Mouse (Mus musculus) CH12.LX (cell line): ENCODE measurements at regions not wholly inside any gene's neighbourhood (a gene's known extent, or its start where the extent isn't known, plus 50 kb on each side); places are given as distances from the start of the nearest gene placed in this dataset.

Source experiments
- DNase-seq: peaks from one replicate; pipeline ENCODE4 v3.0.0-alpha.2; 2013; ENCODE audit errors: extremely low read depth
- H3K27ac ChIP-seq: 2 replicates; pipeline ENCODE4 v1.5.1; 2012; ENCODE audit warnings: low read depth, mild to moderate bottlenecking, control low read depth, moderate library complexity; ENCODE audit not compliant: insufficient read depth
- H3K27me3 ChIP-seq: replicated peaks from 2 replicates; pipeline ENCODE3; 2012; ENCODE audit warnings: inconsistent platforms
- H3K36me3 ChIP-seq, 2 experiments: replicated peaks in 1 of 2; 2 replicates each; pipeline versions ENCODE3 to v1.6.1; 2012; ENCODE audit warnings: inconsistent platforms in 1 of 2, low read length in 1 of 2, mild to moderate bottlenecking in 1 of 2, mixed read lengths in 1 of 2, moderate library complexity in 1 of 2; ENCODE audit not compliant: control insufficient read depth in 1 of 2, insufficient read depth in 1 of 2
- H3K4me1 ChIP-seq, 2 experiments: 2 replicates each; pipeline ENCODE4 v1.6.1; 2012; ENCODE audit warnings: inconsistent platforms in 1 of 2, moderate library complexity in 1 of 2; ENCODE audit not compliant: insufficient read depth in 2 of 2, control insufficient read depth in 1 of 2
- H3K4me2 ChIP-seq: 2 replicates; pipeline ENCODE4 v1.6.1; 2012; ENCODE audit warnings: low read depth, mild to moderate bottlenecking, control low read depth; ENCODE audit not compliant: poor library complexity, insufficient read depth, severe bottlenecking
- H3K4me3 ChIP-seq, 3 experiments: fragments of 150-350 bp in 1 of 3; sonication (generic) in 1 of 3; replicated peaks in 1 of 3; 2 replicates each; pipeline versions ENCODE3 to v1.5.1; 2011 to 2012; ENCODE audit warnings: low read depth in 2 of 3, low read length in 2 of 3, mild to moderate bottlenecking in 2 of 3, moderate library complexity in 2 of 3, control low read depth in 1 of 3, improper control_type of control experiment in 1 of 3, inconsistent platforms in 1 of 3, mixed read lengths in 1 of 3; ENCODE audit not compliant: poor library complexity in 1 of 3
- H3K79me2 ChIP-seq: replicated peaks from 2 replicates; pipeline ENCODE4 v1.6.1; 2012; ENCODE audit warnings: mild to moderate bottlenecking, moderate library complexity; ENCODE audit not compliant: control insufficient read depth, poor library complexity, insufficient read depth, severe bottlenecking; ENCODE audit errors: extremely low read depth
- H3K9ac ChIP-seq: 2 replicates; pipeline ENCODE4 v1.6.1; 2012; ENCODE audit warnings: low read depth, mild to moderate bottlenecking, control low read depth, moderate library complexity; ENCODE audit not compliant: insufficient read depth
- H3K9me3 ChIP-seq: replicated peaks from 2 replicates; pipeline ENCODE3; 2012; ENCODE audit warnings: low read length, inconsistent platforms, mixed read lengths
- BHLHE40 ChIP-seq: IDR thresholded peaks from 2 replicates; pipeline ENCODE4 v1.6.1; 2011; ENCODE audit warnings: mild to moderate bottlenecking, low read depth, low read length, improper control_type of control experiment
- CHD2 ChIP-seq: IDR thresholded peaks from 2 replicates; pipeline ENCODE4 v1.6.1; 2011; ENCODE audit warnings: low read length, improper control_type of control experiment
- CTCF ChIP-seq, 2 experiments: IDR thresholded peaks in 1 of 2; conservative IDR thresholded peaks in 1 of 2; 2 replicates each; pipeline ENCODE4 v1.5.1; 2011 to 2012; ENCODE audit warnings: low read depth in 2 of 2, low read length in 2 of 2, improper control_type of control experiment in 1 of 2, inconsistent platforms in 1 of 2, mild to moderate bottlenecking in 1 of 2, moderate library complexity in 1 of 2
- E2F4 ChIP-seq: IDR thresholded peaks from 2 replicates; pipeline ENCODE4 v1.6.1; 2011; ENCODE audit warnings: low read depth, low read length, improper control_type of control experiment; ENCODE audit not compliant: insufficient replicate concordance
- ELF1 ChIP-seq: IDR thresholded peaks from 2 replicates; pipeline ENCODE4 v1.6.1; 2014; ENCODE audit warnings: low read depth, mild to moderate bottlenecking, inconsistent platforms, low read length, improper control_type of control experiment
- GABPA ChIP-seq: IDR thresholded peaks from 2 replicates; pipeline ENCODE4 v1.6.1; 2012; ENCODE audit warnings: low read depth, low read length, improper control_type of control experiment, inconsistent platforms; ENCODE audit not compliant: insufficient replicate concordance
- MAFK ChIP-seq: IDR thresholded peaks from 2 replicates; pipeline ENCODE4 v1.6.1; 2011; ENCODE audit warnings: low read length, improper control_type of control experiment; ENCODE audit not compliant: insufficient replicate concordance
- MAX ChIP-seq: IDR thresholded peaks from 2 replicates; pipeline ENCODE4 v1.6.1; 2011; ENCODE audit warnings: low read length, improper control_type of control experiment
- MYC ChIP-seq: IDR thresholded peaks from 2 replicates; pipeline ENCODE4 v1.6.1; 2011; ENCODE audit warnings: low read depth, mild to moderate bottlenecking, improper control_type of control experiment, low read length
- POLR2A ChIP-seq: IDR thresholded peaks from 2 replicates; pipeline ENCODE4 v1.6.1; 2011; ENCODE audit warnings: low read depth, mild to moderate bottlenecking, improper control_type of control experiment, low read length
- RCOR1 ChIP-seq: conservative IDR thresholded peaks from 2 replicates; pipeline ENCODE4 v1.6.1; 2012; ENCODE audit warnings: low read depth, mild to moderate bottlenecking, inconsistent platforms, low read length, improper control_type of control experiment
- TBP ChIP-seq: conservative IDR thresholded peaks from 2 replicates; pipeline ENCODE4 v1.6.1; 2011; ENCODE audit warnings: low read depth, low read length, improper control_type of control experiment
- USF2 ChIP-seq: conservative IDR thresholded peaks from 2 replicates; pipeline ENCODE4 v1.6.1; 2011; ENCODE audit warnings: low read depth, low read length, improper control_type of control experiment
- ZKSCAN1 ChIP-seq: IDR thresholded peaks from 2 replicates; pipeline ENCODE4 v1.6.1; 2012; ENCODE audit warnings: low read depth, inconsistent platforms, low read length, improper control_type of control experiment, borderline replicate concordance
- ZNF384 ChIP-seq: IDR thresholded peaks from 2 replicates; pipeline ENCODE4 v1.6.1; 2012; ENCODE audit warnings: low read depth, low read length, improper control_type of control experiment, inconsistent platforms
- dilution Hi-C: fragments of 300-500 bp; cut with MboI; formaldehyde crosslinking; loops from 2 replicates; pipeline ENCODE4 v1.14.3; 2020; ENCODE audit warnings: low sequenced_read_pairs; ENCODE audit not compliant: extremely low pct_unique_long_range_greater_than_20kb, extremely low pct_ligation_motif_present
- in situ Hi-C: fragments of 300-500 bp; cut with MboI; formaldehyde crosslinking; loops from 3 replicates; pipeline ENCODE4 v1.14.3; 2019; ENCODE audit warnings: low sequenced_read_pairs, low pct_ligation_motif_present, low pct_unique_long_range_greater_than_20kb, mixed read lengths

DNA sequence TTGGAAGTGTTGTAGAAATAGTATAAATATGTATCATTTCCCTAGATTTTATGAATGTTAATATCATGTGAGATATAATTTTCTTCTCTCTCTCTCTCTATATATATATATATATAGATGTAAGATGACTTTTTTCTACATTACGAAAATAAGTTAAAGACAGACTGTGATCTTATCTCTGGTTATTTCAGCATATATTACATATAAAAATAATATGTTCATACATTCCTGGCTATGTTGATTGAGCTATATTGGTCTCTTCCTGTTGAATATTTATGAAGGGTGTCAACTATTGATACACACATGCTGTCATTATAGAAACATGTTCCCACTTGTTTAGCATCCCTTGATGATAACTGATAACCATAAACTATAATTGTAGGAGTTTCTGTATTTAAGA is 793.2 kb upstream of the Fat3 start:
- no peaks in the 10 kb centered on the region for H3K9me3 ChIP-seq
- no peaks in the 10 kb centered on the region for H3K79me2 ChIP-seq
- no peak overlapping the region for H3K9ac ChIP-seq
- DNase-seq = no peak
- no peaks in the 10 kb centered on the region for H3K4me1 ChIP-seq
- in situ Hi-C loops = no loop called here
- H3K36me3 ChIP-seq = no peaks in the 10 kb centered on the region
- H3K27me3 ChIP-seq = no peaks in the 10 kb centered on the region
- TF ChIP-seq MAX = no peak
- no peak for TF ChIP-seq ELF1
- TF ChIP-seq MYC = no peak
- no peak for TF ChIP-seq MAFK
- TF ChIP-seq TBP = no peak
- no peak for TF ChIP-seq CTCF (conservative IDR thresholded peaks at IDR 0.05 in 1 of 2, IDR thresholded peaks at IDR 0.05 in 1 of 2; ENCODE audit: low read depth in 2 of 2, low read length in 2 of 2)
- no peak for TF ChIP-seq BHLHE40
- no peak for TF ChIP-seq CHD2
- TF ChIP-seq E2F4 = no peak
- no peak for TF ChIP-seq USF2
- TF ChIP-seq GABPA = no peak
- no peak for TF ChIP-seq POLR2A
- no peak for TF ChIP-seq ZKSCAN1
- TF ChIP-seq ZNF384 = no peak
- no peak for TF ChIP-seq RCOR1
- no peak overlapping the region for H3K4me2 ChIP-seq
- H3K27ac ChIP-seq = no peak overlapping the region
- dilution Hi-C loops = no loop called here
- no peak overlapping the region for H3K4me3 ChIP-seq

- no peak overlapping the region for H3K9ac ChIP-seq
- dilution Hi-C loops = no loop called here
- H3K27ac ChIP-seq = no peak overlapping the region
- peaks cover 2% of the 10 kb centered on the region for H3K9me3 ChIP-seq
- DNase-seq = no peak
- no peaks in the 10 kb centered on the region for H3K79me2 ChIP-seq
- H3K4me2 ChIP-seq = no peak overlapping the region
- H3K4me3 ChIP-seq = no peak overlapping the region
- TF ChIP-seq MAX = no peak
- in situ Hi-C loops = no loop called here
- H3K27me3 ChIP-seq = no peaks in the 10 kb centered on the region
- no peaks in the 10 kb centered on the region for H3K36me3 ChIP-seq
- H3K4me1 ChIP-seq = no peaks in the 10 kb centered on the region
Observed at GRCm38 (mm10) chr9:17288790-17289596, 787.9 kb upstream of the Fat3 start.
